Mouse (Mus musculus): Measurements from ENCODE around the gene Zfyve16.
A peak's percentile ranks its signal among the peaks of the same experiment; 100 is the strongest.

Zfyve16 gene

DNA sequence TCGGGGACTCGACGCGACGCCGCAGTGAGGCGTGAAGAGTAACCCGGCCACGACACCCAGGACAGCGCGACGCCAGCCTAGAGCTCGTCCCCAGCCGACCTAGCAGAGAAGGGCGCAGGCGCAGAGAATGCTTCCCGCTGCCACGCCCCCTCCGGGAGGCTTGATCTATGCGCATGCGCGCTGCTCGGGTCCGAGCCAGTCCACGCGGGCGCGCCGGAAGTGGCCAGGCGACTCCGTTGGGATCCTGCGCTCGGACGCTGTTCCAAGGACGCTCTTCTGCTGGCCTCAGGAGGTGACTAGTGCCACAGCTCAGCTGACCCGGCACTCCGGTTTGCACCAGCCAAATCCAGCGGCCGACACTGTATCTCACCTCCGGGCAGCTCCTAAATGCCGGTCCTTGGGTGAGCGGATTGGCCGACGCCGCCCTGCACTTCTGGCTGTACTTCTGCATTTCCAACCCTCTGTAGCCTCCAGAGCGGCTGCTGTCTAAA is at the start of gene Zfyve16:
Gene Zfyve16 (minus strand): TSS at position 148 of the 491 bp plus-strand sequence.
- peak; percentile 96 for DNase-seq (ENCODE audit: low read depth, low spot score)

DNA sequence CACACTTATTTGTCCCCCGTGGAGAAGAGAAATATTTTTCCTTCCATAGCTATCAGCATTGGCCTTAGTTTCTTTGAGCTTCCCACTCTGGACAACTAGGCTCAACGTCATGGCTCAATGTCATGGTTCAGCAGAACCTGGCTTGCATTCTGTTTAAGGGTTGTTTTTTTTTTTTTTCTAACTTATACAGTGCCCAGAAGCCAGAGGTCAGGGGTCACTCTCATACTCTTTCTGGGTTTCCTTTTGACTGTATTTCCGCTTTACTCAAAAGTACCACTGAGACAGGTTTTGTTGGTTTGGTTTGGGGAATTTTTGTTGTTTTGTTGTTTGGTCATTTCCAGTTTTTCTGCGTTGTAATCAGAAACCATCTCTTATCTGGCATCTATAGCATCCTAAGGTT is 47.5 kb upstream of the Zfyve16 start:
- no peak for DNase-seq (ENCODE audit: low read depth, low spot score)

DNA sequence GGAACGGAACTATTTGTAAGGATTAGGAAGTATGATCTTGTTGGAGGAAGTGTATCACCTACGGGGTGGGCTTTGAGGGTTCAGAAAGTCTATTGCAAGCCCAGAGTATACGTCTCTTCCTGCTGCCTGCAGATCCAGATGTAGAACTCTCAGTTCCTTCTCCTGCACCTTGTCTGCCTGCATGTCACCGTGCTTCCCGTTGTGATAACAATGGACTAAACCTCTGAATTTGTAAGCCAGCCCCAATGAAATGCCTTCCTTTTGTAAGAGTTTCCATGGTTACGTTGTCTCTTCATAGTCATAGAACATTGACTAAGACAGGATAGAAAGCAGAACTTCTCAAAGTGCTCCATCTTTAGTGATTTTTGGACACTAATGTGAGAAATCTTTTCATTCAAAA is 46.0 kb upstream of the Zfyve16 start:
- no peak for DNase-seq (ENCODE audit: low read depth, low spot score)

DNA sequence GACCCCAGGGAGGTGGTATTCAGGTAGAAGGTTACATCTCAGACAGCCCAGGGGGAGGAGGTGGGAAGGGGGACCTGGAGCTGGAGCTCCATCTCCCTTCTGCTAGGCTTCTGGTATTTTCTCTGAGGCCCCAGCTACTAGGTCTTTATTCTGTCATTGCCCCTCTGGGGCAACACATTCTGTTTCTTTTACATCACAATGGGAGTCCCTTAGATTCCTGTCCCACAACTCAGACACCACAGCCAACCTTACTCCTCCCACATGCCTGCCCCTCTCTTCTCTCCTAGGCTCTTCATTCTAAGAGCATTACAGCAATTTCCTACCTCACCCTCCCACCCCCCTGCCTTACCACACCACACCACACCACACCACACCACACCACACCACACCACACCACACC is 45.4 kb upstream of the Zfyve16 start, which contains the start of gene Spz1:
Gene Spz1 (minus strand): TSS at position 101 of the 400 bp plus-strand sequence.
- no peak for DNase-seq (ENCODE audit: low read depth, low spot score)

DNA sequence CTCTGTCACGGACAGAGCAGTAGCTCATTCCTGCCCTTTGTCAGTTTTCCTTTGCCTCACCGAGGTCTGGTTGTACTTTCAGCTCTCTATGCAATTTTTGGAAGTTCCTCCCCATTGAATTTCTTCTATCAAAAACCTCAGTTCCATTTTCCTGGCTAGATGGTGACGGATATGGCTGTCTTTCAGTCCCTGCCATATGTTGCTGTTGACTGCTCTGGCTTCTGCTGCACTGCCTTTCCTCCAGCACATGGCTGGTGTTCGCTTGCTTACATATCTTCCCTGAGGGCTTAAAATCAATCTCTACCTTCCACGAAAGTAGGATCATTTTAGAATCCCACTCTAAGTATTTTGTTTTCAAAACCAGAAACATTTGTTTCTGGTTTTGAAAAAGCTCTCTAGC is 28.8 kb upstream of the Zfyve16 start:
- no peak for DNase-seq (ENCODE audit: low read depth, low spot score)

DNA sequence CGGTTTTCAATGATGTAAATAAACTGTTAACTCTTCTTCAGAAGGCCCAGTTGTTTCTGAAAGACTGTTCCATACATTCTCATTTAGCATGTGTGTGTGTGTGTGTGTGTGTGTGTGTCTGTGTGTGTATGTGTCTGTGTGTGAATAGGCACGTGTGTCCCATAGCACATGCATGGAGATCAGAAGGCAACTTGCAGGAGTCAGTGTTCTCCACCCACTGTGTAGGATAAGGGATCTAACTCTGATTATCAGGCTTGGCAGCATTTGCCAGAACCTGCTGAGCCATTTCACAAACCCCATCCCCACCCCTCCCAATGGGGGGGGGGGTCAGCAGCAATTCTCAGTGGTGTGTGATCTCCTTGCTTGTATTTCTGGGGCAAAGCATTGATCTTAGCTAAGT is 26.6 kb upstream of the Zfyve16 start:
- no peak for DNase-seq (ENCODE audit: low read depth, low spot score)

DNA sequence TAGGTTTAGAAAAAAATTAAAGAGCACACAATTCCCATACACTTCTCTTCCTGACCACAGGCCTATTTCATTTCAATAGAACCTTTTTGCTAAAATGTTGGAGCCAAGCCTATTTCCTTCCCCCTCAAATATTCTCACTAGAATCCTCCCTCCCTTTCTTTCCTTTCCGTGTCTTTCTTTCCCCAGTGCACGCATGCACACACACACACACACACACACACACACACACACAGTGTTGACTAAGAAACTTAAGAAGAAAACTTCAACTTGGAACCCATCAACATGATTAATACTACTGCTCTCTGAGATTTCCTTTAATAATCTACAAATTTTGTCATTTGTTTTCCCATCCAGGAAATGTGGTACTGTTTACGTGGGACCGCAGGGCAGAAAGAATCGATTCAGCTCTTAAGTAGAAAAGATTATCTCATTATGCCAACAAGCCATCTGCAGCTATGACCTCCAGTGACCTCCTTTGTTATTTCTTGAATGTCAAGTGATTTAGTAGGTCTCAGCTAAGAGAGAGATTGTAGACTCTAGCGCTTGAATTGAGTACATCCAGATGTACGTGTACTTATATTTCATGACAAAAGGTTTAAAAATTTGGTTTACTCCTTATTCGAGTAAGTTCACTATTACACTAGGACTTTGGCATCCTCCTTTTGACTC is 25.9 kb upstream of the Zfyve16 start:
- peak; percentile 83 for DNase-seq (ENCODE audit: low read depth, low spot score)

DNA sequence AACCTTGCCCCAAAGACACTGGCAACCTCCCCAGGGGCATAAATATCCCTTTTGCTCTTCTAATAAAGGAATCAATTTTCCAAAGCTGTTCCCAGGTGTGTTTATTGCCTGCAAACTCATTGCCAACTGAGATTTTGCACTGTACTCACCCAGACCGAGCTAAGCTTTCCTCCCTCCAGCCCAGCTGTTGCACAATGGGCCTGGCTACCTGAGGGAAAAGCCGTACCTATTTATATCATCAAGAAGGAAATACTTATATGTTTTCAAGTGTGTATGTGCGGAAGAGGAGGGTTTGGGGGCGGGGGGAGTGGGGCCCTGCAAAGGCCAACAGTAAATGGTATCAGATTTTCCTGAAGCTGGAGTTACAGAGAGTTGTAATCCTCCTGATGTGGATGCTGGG is 16.4 kb upstream of the Zfyve16 start:
- DNase-seq (ENCODE audit: low read depth, low spot score) = no peak

DNA sequence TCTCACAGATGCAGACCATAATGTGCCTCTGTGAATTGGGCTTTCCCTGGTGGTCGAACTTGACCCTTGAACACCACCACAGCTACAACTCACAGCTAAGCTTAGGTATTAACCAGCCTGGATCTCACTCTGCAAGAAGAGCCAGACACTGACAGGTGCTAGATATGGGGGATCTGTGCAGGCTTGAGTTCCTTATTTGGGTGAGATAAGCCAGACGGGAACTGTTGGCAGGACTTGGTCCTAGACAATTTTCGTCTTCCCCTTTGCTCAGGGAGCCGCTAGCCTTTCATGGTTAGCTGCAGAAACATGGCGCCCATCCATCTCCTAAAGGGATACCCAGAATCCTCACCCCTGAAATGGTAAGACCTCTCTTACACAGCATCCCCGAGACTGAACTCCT is 10.3 kb upstream of the Zfyve16 start:
- no peak for DNase-seq (ENCODE audit: low read depth, low spot score)

DNA sequence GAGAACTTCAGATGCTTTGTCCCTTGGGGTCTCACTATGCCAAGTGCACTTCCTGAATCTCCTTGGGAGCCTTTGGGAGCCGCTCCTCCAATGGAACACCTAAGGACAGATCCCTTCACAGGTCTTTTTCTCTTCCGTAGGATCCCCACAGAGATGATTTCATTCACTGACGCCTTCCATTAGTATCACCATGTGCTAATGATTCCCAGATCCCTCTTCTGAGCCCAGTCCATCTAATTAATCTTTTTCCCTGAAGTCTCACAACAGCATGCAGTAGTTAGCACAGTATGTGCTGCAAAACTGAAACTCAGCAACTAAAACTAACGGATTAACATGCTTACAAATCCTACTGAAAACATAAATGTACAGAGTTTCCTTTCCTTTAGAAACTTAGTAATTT is 8.5 kb upstream of the Zfyve16 start:
- DNase-seq (ENCODE audit: low read depth, low spot score) = no peak

DNA sequence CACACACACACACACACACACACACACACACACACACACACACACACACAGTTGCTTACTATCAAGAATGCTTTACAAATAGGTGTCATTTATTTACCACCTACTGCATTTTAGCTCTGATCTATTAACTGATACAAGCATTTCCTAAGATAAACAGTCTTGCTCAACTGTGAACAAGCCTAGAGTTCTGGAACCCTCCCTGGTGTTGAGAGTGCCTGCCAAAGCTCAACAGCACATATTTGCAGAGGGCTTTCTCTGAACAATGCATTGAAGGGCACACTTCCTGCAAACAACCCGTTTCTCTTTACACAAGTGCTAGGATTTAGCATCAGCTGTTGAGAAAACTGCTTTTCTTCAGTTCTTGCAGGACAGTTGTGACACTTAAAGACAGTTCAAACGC is 3.1 kb upstream of the Zfyve16 start:
- no peak for DNase-seq (ENCODE audit: low read depth, low spot score)

DNA sequence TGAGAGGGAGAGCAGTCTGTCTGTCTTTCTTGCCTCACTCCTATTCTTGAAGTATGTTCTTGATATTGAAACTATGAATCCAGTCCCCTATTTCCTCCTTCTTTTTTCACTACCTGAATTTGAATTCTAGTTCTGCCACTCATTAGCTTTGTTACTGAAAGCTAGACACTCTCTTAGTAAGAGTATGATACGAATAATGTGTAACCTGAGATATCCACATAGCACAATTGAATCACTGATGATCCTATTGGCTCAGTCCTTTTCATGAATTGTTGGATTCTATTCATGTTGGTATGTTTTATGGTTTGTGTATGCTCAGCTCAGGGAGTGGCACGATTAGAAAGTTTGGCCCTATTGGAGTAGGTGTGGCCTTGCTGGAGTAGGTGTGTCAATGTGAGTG is 1.5 kb upstream of the Zfyve16 start:
- DNase-seq (ENCODE audit: low read depth, low spot score) = no peak

DNA sequence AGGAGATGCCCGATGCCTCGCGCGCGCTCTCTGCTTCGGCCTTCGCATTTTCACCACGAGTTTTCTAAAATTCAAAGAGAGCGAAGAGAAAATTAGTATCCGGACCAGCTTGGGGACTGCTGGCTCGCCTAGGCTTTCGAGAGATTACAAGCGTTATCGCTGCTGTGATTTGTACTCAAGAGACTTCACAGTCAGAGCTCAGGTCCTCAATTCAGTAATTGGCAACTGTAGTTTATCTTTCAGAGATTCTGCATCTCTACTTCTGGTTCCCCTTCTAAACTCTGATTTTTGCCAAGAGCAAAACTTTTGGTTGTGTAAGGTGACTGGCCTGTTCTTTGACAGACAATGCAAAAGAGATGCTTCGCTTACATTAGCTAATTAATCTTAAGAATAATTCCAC is 569 bp upstream of the Zfyve16 start:
- no peak for DNase-seq (ENCODE audit: low read depth, low spot score)

DNA sequence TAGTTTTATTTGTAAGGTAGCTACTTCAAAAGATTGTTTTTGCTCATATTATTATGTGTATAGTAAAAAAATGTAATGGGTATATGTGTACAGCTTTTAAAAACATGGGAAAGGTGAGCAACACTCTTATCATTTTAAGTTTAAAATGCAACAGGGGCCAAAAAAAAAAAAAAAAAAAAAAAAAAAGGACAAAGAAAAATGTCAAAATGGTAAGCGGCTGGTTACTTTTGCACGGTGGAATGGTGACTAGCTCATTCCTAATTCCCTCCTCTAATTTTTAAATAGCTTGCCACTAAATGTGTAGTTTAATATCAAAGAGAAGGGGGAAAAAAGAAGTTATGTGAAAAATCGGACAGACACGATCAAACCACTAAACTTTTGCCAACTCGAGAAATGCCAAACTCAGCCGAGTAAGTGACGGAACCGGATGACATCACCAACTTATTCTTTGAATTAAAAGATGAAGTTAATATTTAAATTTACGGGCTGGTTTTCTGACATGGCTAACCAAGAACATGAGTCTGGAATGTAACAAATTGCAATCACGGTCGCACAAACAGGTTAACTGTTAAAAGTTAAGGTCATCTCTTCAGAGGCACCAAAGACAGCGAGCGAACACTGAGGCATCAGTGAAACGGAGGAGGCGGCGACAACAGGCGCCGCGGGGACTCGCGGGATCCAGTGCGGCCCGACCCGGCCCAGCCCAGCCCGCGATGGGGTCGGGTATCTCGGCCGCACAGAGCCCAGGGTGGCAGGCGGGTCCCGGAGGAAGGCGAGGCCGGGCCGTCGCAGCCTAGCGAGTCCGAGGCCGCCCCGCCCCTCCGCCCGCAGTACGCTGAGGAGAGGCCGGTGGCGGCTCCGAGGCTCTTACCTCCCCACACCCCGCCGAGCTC is 594 bp downstream of the Zfyve16 start:
- DNase-seq (ENCODE audit: low read depth, low spot score) = peak; percentile 25

DNA sequence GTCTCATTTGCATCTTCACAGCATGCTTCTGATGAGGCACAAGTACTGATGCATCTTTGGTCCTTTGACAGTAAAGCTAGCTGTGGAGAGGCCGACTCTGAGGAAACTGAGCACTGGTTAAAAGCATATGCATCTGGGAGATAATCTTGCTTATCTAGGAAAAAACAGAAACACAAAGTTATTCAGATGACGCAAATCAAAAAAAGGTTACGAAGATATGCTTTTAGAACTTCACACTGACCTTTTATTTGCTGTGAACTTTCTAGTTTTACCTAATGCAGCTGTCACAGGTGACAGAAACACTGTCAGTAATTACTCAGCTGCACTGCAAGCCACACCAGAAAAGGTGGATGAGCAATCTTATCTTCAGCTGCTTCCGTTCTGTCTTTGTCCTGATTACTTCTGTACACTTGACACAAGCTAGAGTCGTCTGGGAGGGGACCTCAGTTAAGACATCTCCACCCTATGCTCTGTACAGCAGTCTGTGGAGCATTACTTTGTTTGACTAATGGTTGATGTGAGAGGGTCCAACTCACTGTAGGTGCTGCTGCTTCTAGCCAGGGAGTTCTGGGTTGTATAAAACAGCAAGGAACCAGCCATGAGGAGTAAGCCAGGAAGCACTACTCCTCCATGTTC is 7.4 kb downstream of the Zfyve16 start:
- DNase-seq (ENCODE audit: low read depth, low spot score) = no peak

DNA sequence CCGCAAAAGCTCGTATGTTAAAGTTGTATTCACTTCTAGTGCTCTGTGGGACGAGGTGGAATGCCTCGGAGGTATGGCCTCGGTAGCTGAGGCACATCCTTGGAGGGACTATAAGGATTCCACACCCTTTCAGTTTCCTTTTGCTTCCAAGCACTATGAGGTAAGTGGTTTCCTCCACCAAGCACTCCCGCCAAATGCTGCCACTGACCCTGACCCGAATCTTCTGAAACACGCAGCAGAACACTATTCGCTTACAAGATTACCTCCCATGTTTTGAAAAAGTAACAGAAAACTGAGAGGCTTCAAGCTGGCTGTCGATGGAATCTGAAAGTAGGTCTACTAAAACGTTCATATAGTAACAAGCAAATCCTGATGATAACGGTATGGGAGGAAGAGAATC is 25.8 kb downstream of the Zfyve16 start:
- DNase-seq (ENCODE audit: low read depth, low spot score) = no peak

DNA sequence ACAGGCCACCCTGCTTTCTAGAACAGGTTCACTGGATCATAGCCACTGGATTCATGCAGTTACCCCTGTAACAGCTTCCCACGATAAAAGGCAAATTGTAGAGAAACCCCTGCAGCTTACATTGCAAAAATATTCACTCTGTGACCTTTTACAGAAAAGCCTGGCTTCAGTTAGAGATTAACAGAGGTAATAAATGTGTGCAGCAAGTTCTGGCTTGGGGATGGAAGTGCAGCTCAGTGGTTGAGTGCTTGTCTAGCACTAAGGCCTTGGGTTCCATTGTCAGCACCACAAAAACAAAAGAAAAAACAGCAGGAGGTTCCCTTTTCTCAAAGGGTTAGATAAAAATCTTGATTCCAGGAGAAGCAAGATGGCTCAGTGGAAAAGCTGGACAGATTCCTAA is 38.7 kb downstream of the Zfyve16 start:
- no peak for DNase-seq (ENCODE audit: low read depth, low spot score)

DNA sequence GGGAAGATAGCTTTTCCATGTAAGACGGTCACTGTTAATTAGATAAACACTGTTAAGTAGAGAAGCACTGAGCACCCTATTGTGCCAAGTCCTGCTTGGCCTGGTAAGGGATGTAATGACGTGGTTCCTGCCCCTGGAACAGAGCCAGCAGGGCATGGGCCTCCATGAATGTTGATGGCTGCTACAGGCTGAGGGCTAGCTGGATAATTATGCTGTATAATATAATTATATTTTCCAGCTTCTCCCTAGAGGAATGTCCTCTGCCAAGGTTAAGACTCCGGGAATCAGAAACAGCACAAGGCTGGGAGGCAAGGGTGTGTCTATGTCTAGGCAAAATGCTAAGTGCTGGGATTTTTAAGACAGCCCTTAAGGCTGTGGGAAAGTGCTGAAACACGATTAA is 39.9 kb downstream of the Zfyve16 start:
- DNase-seq (ENCODE audit: low read depth, low spot score) = no peak

DNA sequence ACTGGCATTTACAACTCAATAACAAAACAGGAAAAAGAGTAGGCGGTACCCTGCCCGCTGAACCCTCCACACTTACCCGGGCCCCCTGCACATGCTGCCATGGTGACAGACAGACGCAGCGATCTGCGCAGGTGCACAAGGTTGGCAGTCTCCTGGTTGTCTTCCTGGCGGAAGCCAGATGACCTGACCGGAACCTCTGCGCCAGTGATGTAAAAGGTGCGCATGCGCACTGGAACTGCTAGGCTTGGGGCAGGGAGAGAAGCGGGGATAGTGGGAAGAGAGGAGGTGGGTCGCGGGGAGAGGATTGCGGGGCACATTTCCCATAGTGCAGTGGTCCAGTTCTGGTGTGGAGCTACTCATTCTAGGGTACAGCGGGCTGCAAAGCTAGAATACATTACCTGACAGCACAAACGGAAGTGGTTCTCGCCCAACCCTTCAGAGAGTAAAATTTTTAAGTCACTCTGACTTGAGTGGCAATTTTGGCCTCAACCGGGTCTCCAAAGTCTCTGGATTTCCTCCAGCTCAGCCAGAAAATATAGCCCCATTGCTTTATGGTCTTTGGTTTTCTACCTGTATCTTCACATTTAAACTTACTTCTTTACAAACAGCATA is 46.7 kb downstream of the Zfyve16 start, which contains the start of gene Fam151b:
Gene Fam151b (minus strand): TSS at position 164 of the 612 bp plus-strand sequence.
- peak; percentile 97 for DNase-seq (ENCODE audit: low read depth, low spot score)

DNA sequence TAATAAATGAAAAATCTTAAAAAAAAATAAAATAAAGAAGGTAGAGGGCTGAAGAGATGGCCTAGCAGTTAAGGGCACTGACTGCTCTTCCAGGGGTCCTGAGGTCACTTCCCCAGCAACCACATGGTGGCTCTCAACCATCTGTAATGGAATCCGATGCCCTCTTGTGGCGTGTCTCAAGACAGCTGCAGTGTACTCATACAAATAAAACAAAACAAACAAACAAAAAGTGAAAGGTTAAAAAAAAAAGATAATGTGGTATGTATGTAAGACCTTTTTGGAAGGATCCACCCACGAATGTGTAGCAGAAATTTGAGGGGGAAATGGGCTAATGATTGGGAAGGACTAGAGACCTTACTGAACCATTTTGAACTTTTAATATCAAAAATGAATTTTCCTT is 47.3 kb downstream of the Zfyve16 start:
- DNase-seq (ENCODE audit: low read depth, low spot score) = peak; percentile 52

DNA sequence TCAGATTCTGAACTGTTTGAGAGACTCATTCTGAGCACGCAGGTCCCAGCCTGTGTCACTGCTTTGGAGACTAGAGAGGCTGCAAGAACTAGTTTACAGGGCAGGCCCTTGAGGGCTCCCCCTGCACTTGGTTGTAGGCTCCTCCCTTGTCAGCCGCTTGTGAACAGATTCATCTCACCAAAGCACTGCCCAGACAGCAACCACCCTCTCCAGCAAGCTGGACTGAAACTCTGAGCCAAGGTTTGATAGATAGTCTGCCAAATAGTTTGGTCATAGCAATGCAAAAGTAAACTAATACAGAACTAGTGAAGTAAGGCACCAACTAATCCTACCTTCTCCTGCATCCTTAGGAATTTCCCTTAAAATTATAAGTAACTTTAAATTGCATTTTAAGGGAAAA is 60.5 kb downstream of the Zfyve16 start:
- DNase-seq (ENCODE audit: low read depth, low spot score) = no peak

DNA sequence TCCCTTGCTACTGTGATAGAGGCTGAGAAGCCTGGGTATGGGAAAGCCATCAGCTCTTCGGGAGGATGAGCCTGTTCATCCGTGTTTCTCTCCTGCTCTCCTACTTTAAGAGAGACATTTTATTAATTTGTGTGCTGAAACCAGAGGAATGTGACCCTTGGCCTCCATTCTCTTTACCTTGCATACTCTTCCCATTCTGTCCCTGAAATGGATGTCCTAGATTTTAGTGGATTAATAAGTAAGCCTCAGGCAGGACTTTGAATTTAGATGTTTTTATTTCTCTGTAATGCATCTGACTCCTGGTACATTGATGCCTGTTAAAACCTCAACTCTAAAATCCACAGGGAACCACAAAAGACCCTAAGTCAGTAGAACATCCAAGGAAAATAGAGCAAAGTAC is 61.3 kb downstream of the Zfyve16 start:
- no peak for DNase-seq (ENCODE audit: low read depth, low spot score)
